Mouse (Mus musculus) ES-Bruce4 (cell line): ENCODE measurements around the gene Usf3.

ENCODE experiments used
- CTCF ChIP-seq: IDR thresholded peaks from one replicate; pipeline ENCODE4 v1.8.1; 2011; ENCODE audit warnings: low read depth, low read length
- EP300 ChIP-seq: IDR thresholded peaks from 2 replicates; pipeline ENCODE4 v1.6.1; 2011; ENCODE audit warnings: low read depth, low read length; ENCODE audit not compliant: insufficient read depth

DNA sequence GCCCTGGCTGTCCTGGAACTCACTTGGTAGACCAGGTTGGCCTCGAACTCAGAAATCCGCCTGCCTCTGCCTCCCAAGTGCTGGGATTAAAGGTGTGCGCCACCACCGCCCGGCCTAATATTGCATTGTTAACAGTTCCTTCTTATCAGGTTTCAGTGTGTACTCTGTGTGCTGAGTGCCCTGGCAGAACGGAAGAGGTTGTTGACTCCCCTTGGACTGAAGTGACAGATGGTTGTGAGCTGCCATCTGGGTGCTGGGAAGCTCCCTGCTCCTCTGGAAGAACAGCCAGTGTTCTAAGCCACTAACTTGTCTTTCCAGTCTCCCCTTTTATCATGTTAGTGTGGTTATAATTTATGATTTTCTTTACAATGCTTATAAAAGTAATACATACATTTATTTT lies 31.3 kb downstream of the Usf3 start:
- no peak for TF ChIP-seq CTCF
- TF ChIP-seq EP300: no peak
